In genomic region chr19:47537300-47537792, GRCm38 (mm10) we compare ENCODE assay signal across 8 mouse cellular contexts. TPM values are rescaled to one million over a fixed set of nuclear protein-coding genes. Genes with fewer than 3 reads are reported as not detected.
DNase-seq lines count a peak whose midpoint lies in the region; ATAC-seq and TF ChIP-seq lines count a peak whose summit lies in the region.

TSS of gene Stn1 (minus strand) at chr19:47537507.

- ATAC-seq in embryonic facial prominence, embryonic 14.5 days (ENCODE audit: low read depth) = peak; percentile 21
- peak; percentile 1 to 49; a peak in 2 of 4 replicates for ATAC-seq in hematopoietic stem cell, adult 5-6 weeks (replicated peaks in 1 of 2; ENCODE audit: insufficient read depth in 1 of 2, low FRiP score in 2 of 2, low TSS enrichment in 1 of 2, low read depth in 1 of 2, poor library complexity in 2 of 2, severe bottlenecking in 2 of 2)
- ATAC-seq in limb, embryonic 14.5 days (ENCODE audit: low FRiP score, low read depth) = no peak
- peak; percentile 68 for ATAC-seq in midbrain, embryonic 16.5 days

- H3K4me2 ChIP-seq in embryonic facial prominence, embryonic 14.5 days (ENCODE audit: low read depth, low read length) = peak within 1 kb of the TSS; percentile 74
- peak within 1 kb of the TSS; percentile 84 for H3K4me2 ChIP-seq in limb, embryonic 14.5 days (replicated peaks; ENCODE audit: low read depth, low read length, severe bottlenecking)
- peak within 1 kb of the TSS; percentile 54 for H3K4me2 ChIP-seq in midbrain, embryonic 16.5 days (ENCODE audit: low read length)

- peak within 1 kb of the TSS; percentile 50 for H3K4me3 ChIP-seq in embryonic facial prominence, embryonic 14.5 days (ENCODE audit: low read depth, low read length)
- peak within 1 kb of the TSS; percentile 48 for H3K4me3 ChIP-seq in limb, embryonic 14.5 days (replicated peaks; ENCODE audit: low read length)
- H3K4me3 ChIP-seq in midbrain, embryonic 16.5 days (ENCODE audit: low read depth, low read length) = peak within 1 kb of the TSS; percentile 42

- H3K36me3 ChIP-seq in embryonic facial prominence, embryonic 14.5 days (ENCODE audit: control insufficient read depth, insufficient read depth, low read length) = peaks cover 20% of the 10 kb centered on the region; the same call in 1 of the 2 replicates
- H3K36me3 ChIP-seq in limb, embryonic 14.5 days (ENCODE audit: control insufficient read depth, insufficient read depth, low read length) = peaks cover 6% of the 10 kb centered on the region; the same call in 1 of the 2 replicates
- no peaks in the 10 kb centered on the region for H3K36me3 ChIP-seq in midbrain, embryonic 16.5 days (ENCODE audit: control insufficient read depth, insufficient read depth, low read length)

- 3% methylated on average over 10 of the region's 10 CpGs for WGBS in embryonic facial prominence, embryonic 14.5 days
- WGBS in limb, embryonic 14.5 days = 4% methylated on average over 10 of the region's 10 CpGs
- WGBS in midbrain, embryonic 16.5 days = 3% methylated on average over 10 of the region's 10 CpGs

- peak within 1 kb of the TSS; percentile 88 for H3K27ac ChIP-seq in embryonic facial prominence, embryonic 14.5 days (replicated peaks; ENCODE audit: low read depth, low read length)
- H3K27ac ChIP-seq in limb, embryonic 14.5 days (replicated peaks; ENCODE audit: low read depth, low read length) = peak within 1 kb of the TSS; percentile 68
- H3K27ac ChIP-seq in midbrain, embryonic 16.5 days (ENCODE audit: low read length) = peak within 1 kb of the TSS; percentile 58

- no peaks in the 10 kb centered on the region for H3K27me3 ChIP-seq in embryonic facial prominence, embryonic 14.5 days (replicated peaks; ENCODE audit: control insufficient read depth, insufficient read depth, low read length)
- H3K27me3 ChIP-seq in limb, embryonic 14.5 days (ENCODE audit: control insufficient read depth, insufficient read depth, low read length) = no peaks in the 10 kb centered on the region
- H3K27me3 ChIP-seq in midbrain, embryonic 16.5 days (ENCODE audit: control insufficient read depth, insufficient read depth, low read depth, low read length) = no peaks in the 10 kb centered on the region

- H3K4me1 ChIP-seq in embryonic facial prominence, embryonic 14.5 days (ENCODE audit: control insufficient read depth, insufficient read depth, low read length) = peaks cover 33% of the 10 kb centered on the region
- H3K4me1 ChIP-seq in limb, embryonic 14.5 days (ENCODE audit: control insufficient read depth, insufficient read depth, low read length) = peaks cover 27% of the 10 kb centered on the region
- H3K4me1 ChIP-seq in midbrain, embryonic 16.5 days (ENCODE audit: control insufficient read depth, insufficient read depth, low read length) = peaks cover 10% of the 10 kb centered on the region

- H3K9me3 ChIP-seq in embryonic facial prominence, embryonic 14.5 days (ENCODE audit: control insufficient read depth, low read length) = peaks cover 5% of the 10 kb centered on the region; the same call in 1 of the 2 replicates
- H3K9me3 ChIP-seq in limb, embryonic 14.5 days (ENCODE audit: control insufficient read depth, low read length) = no peaks in the 10 kb centered on the region
- 0 out of 2 replicates have a peak, but pooled peaks cover 3% of the 10 kb centered on the region for H3K9me3 ChIP-seq in midbrain, embryonic 16.5 days (replicated peaks; ENCODE audit: control insufficient read depth, low read length, poor library complexity, severe bottlenecking)

- TF ChIP-seq POLR2A in limb, embryonic 14.5 days (IDR thresholded peaks at IDR 0.05; ENCODE audit: borderline replicate concordance, extremely low read depth, insufficient read depth, insufficient read length) = no peak

- DNase-seq in urinary bladder, adult 2 months (ENCODE audit: low spot score) = no peak
- no peak for DNase-seq in urinary bladder, postnatal 25 days (ENCODE audit: low spot score)
- DNase-seq in embryonic facial prominence, embryonic 14.5 days (ENCODE audit: low spot score) = peak; percentile 63
- DNase-seq in limb, embryonic 14.5 days (ENCODE audit: low spot score) = peak; percentile 15
- DNase-seq in retina, embryonic 14.5 days (ENCODE audit: low spot score) = no peak
- no peak for DNase-seq in retina, postnatal 1 day

- H3K9ac ChIP-seq in embryonic facial prominence, embryonic 14.5 days (ENCODE audit: low read depth, low read length) = peak within 1 kb of the TSS; percentile 67
- peak within 1 kb of the TSS; percentile 62 for H3K9ac ChIP-seq in limb, embryonic 14.5 days (ENCODE audit: low read depth, low read length, severe bottlenecking)
- peak within 1 kb of the TSS; percentile 40 for H3K9ac ChIP-seq in midbrain, embryonic 16.5 days (ENCODE audit: low read depth, low read length)

RNA-seq across cellular contexts. Expression of gene Stn1, which starts in this region (rescaled TPM):
- polyA plus RNA-seq in urinary bladder, adult 2 months (2012; rRNA removed) = 19.4 and 21.2 TPM in 2 replicates
- polyA plus RNA-seq in embryonic facial prominence, embryonic 14.5 days (2014; fragmentation: Nextera tagmentation; extraction: Ambion mirVana) = 48.1 and 52.3 TPM in 2 replicates
- 17.1 and 19.8 TPM in 2 replicates for total RNA-seq in hematopoietic stem cell, adult 5-6 weeks (2017)
- 37.6 and 39.1 TPM in 2 replicates for polyA plus RNA-seq in limb, embryonic 14.5 days (2012; rRNA removed)
- 53.6 and 56.3 TPM in 2 replicates for polyA plus RNA-seq in limb, embryonic 14.5 days (2014; fragmentation: Nextera tagmentation; extraction: Ambion mirVana)
- polyA plus RNA-seq in midbrain, embryonic 16.5 days (2015; fragmentation: Nextera tagmentation; extraction: Ambion mirVana) = 23.4 and 24.0 TPM in 2 replicates

Comparison
In these comparisons a context has a peak if more than half of its experiments do, and no peak if none do; other contexts are left out.
1. DNase-seq: peak in embryonic facial prominence, embryonic 14.5 days (single experiment) and limb, embryonic 14.5 days (single experiment); none in urinary bladder, adult 2 months (single experiment), urinary bladder, postnatal 25 days (single experiment), retina, embryonic 14.5 days (single experiment) and retina, postnatal 1 day (single experiment).
2. Peak in every context shown above with its lines, with median percentiles within 50 percentile points of each other: H3K27ac ChIP-seq, H3K4me2 ChIP-seq, H3K4me3 ChIP-seq and H3K9ac ChIP-seq.